Mouse (Mus musculus): ENCODE results near the gene Ttll9. TPM values are rescaled to one million over a fixed set of nuclear protein-coding genes. Genes with fewer than 3 reads are reported as not detected.

The Ttll9 gene
- polyA plus RNA-seq, 1 experiment from 2014 or later = 9.2 TPM

GRCm38 (mm10) chr2:152950358-152951064 lies 11.8 kb upstream of the Ttll9 start:
- no peak overlapping the region for H3K27ac ChIP-seq (ENCODE audit: low read length)
- peak overlapping the region; percentile 70 for H3K4me2 ChIP-seq (ENCODE audit: low read length)
- no peaks in the 10 kb centered on the region for H3K9me3 ChIP-seq (replicated peaks; ENCODE audit: control insufficient read depth, low read length, poor library complexity, severe bottlenecking)
- H3K27me3 ChIP-seq (ENCODE audit: control insufficient read depth, insufficient read depth, low read depth, low read length) = peaks cover 2% of the 10 kb centered on the region
- H3K36me3 ChIP-seq (ENCODE audit: control insufficient read depth, insufficient read depth, low read length) = no peaks in the 10 kb centered on the region
- peaks cover 11% of the 10 kb centered on the region for H3K4me1 ChIP-seq (ENCODE audit: control insufficient read depth, insufficient read depth, low read length)
- peak overlapping the region; percentile 90 for H3K9ac ChIP-seq (ENCODE audit: low read depth, low read length)
- ATAC-seq = peak; percentile 39; the same call in 1 of the 2 replicates
- H3K4me3 ChIP-seq (ENCODE audit: low read depth, low read length) = peak overlapping the region; percentile 77
- 35% methylated on average over 11 of the region's 11 CpGs for WGBS

GRCm38 (mm10) chr2:152951065-152951849 lies 11.0 kb upstream of the Ttll9 start, which contains the start of gene Dusp15:
Gene Dusp15, minus strand, starts transcription at chr2:152951698.
- under 1% methylated on average over 40 of the region's 54 CpGs for whole genome bisulfite sequencing
- peak; percentile 87 for ATAC-seq

GRCm38 (mm10) chr2:152951850-152952720 lies 10.2 kb upstream of the Ttll9 start:
- ATAC-seq = peak; percentile 51
- H3K4me3 ChIP-seq (ENCODE audit: low read depth, low read length) = peak overlapping the region; percentile 77
- H3K36me3 ChIP-seq (ENCODE audit: control insufficient read depth, insufficient read depth, low read length) = no peaks in the 10 kb centered on the region
- no peaks in the 10 kb centered on the region for H3K9me3 ChIP-seq (replicated peaks; ENCODE audit: control insufficient read depth, low read length, poor library complexity, severe bottlenecking)
- H3K9ac ChIP-seq (ENCODE audit: low read depth, low read length) = peak overlapping the region; percentile 90
- peak overlapping the region; percentile 70 for H3K4me2 ChIP-seq (ENCODE audit: low read length)
- 12% methylated on average over 13 of the region's 13 CpGs for WGBS
- H3K27ac ChIP-seq (ENCODE audit: low read length) = peak overlapping the region; percentile 88
- no peaks in the 10 kb centered on the region for H3K27me3 ChIP-seq (ENCODE audit: control insufficient read depth, insufficient read depth, low read depth, low read length)
- H3K4me1 ChIP-seq (ENCODE audit: control insufficient read depth, insufficient read depth, low read length) = peaks cover 11% of the 10 kb centered on the region

More at GRCm38 (mm10) chr2:152951065-152951849, 11.0 kb upstream of the Ttll9 start, which contains the start of gene Dusp15:
- Histone ChIP-seq H3K9ac (ENCODE audit: low read depth, low read length) (peak within 1 kb of the TSS; percentile 90), H3K4me2 (ENCODE audit: low read length) (peak within 1 kb of the TSS; percentile 70), H3K36me3 (ENCODE audit: control insufficient read depth, insufficient read depth, low read length) (no peaks in the 10 kb centered on the region), H3K27ac (ENCODE audit: low read length) (peak within 1 kb of the TSS; percentile 88), H3K9me3 (replicated peaks; ENCODE audit: control insufficient read depth, low read length, poor library complexity, severe bottlenecking) (no peaks in the 10 kb centered on the region), H3K4me1 (ENCODE audit: control insufficient read depth, insufficient read depth, low read length) (peaks cover 11% of the 10 kb centered on the region), H3K4me3 (ENCODE audit: low read depth, low read length) (peak within 1 kb of the TSS; percentile 77), H3K27me3 (ENCODE audit: control insufficient read depth, insufficient read depth, low read depth, low read length) (no peaks in the 10 kb centered on the region)

GRCm38 (mm10) chr2:152958116-152958515 lies 4.2 kb upstream of the Ttll9 start:
- H3K27me3 ChIP-seq (ENCODE audit: control insufficient read depth, insufficient read depth, low read depth, low read length) = no peaks in the 10 kb centered on the region; the same call in 1 of the 2 replicates
- H3K4me1 ChIP-seq (ENCODE audit: control insufficient read depth, insufficient read depth, low read length) = no peaks in the 10 kb centered on the region; the same call in 1 of the 2 replicates
- 67% methylated on average over 3 of the region's 3 CpGs for WGBS
- no peak overlapping the region for H3K4me3 ChIP-seq (ENCODE audit: low read depth, low read length)
- no peak for ATAC-seq
- no peaks in the 10 kb centered on the region for H3K9me3 ChIP-seq (replicated peaks; ENCODE audit: control insufficient read depth, low read length, poor library complexity, severe bottlenecking)
- H3K9ac ChIP-seq (ENCODE audit: low read depth, low read length) = no peak overlapping the region
- H3K27ac ChIP-seq (ENCODE audit: low read length) = no peak overlapping the region
- no peaks in the 10 kb centered on the region for H3K36me3 ChIP-seq (ENCODE audit: control insufficient read depth, insufficient read depth, low read length)
- no peak overlapping the region for H3K4me2 ChIP-seq (ENCODE audit: low read length)

- no peak overlapping the region for H3K4me2 ChIP-seq (ENCODE audit: low read length)
- no peak overlapping the region for H3K27ac ChIP-seq (ENCODE audit: low read length)
- no peaks in the 10 kb centered on the region; the same call in 1 of the 2 replicates for H3K4me1 ChIP-seq (ENCODE audit: control insufficient read depth, insufficient read depth, low read length)
- WGBS = 76% methylated on average over 4 of the region's 4 CpGs
- ATAC-seq = no peak
- no peaks in the 10 kb centered on the region for H3K9me3 ChIP-seq (replicated peaks; ENCODE audit: control insufficient read depth, low read length, poor library complexity, severe bottlenecking)
- no peak overlapping the region for H3K9ac ChIP-seq (ENCODE audit: low read depth, low read length)
- H3K4me3 ChIP-seq (ENCODE audit: low read depth, low read length) = no peak overlapping the region
- H3K27me3 ChIP-seq (ENCODE audit: control insufficient read depth, insufficient read depth, low read depth, low read length) = no peaks in the 10 kb centered on the region
- H3K36me3 ChIP-seq (ENCODE audit: control insufficient read depth, insufficient read depth, low read length) = no peaks in the 10 kb centered on the region
These were observed 3.3 kb downstream of the Ttll9 start for GRCm38 (mm10) chr2:152965555-152965954.

- H3K27me3 ChIP-seq (ENCODE audit: control insufficient read depth, insufficient read depth, low read depth, low read length) = no peaks in the 10 kb centered on the region
- no peak overlapping the region for H3K4me2 ChIP-seq (ENCODE audit: low read length)
- no peaks in the 10 kb centered on the region for H3K4me1 ChIP-seq (ENCODE audit: control insufficient read depth, insufficient read depth, low read length)
- WGBS = 43% methylated on average over 3 of the region's 3 CpGs
- no peak overlapping the region for H3K4me3 ChIP-seq (ENCODE audit: low read depth, low read length)
- no peak overlapping the region for H3K9ac ChIP-seq (ENCODE audit: low read depth, low read length)
- H3K36me3 ChIP-seq (ENCODE audit: control insufficient read depth, insufficient read depth, low read length) = no peaks in the 10 kb centered on the region
- no peaks in the 10 kb centered on the region for H3K9me3 ChIP-seq (replicated peaks; ENCODE audit: control insufficient read depth, low read length, poor library complexity, severe bottlenecking)
- no peak for ATAC-seq
- no peak overlapping the region for H3K27ac ChIP-seq (ENCODE audit: low read length)
These were observed 14.7 kb downstream of the Ttll9 start for GRCm38 (mm10) chr2:152976991-152977390.

GRCm38 (mm10) chr2:152985582-152985981 lies 23.3 kb downstream of the Ttll9 start:
- Histone ChIP-seq H3K9ac (ENCODE audit: low read depth, low read length) (no peak overlapping the region), H3K9me3 (replicated peaks; ENCODE audit: control insufficient read depth, low read length, poor library complexity, severe bottlenecking) (no peaks in the 10 kb centered on the region), H3K36me3 (ENCODE audit: control insufficient read depth, insufficient read depth, low read length) (no peaks in the 10 kb centered on the region), H3K4me1 (ENCODE audit: control insufficient read depth, insufficient read depth, low read length) (no peaks in the 10 kb centered on the region), H3K27ac (ENCODE audit: low read length) (no peak overlapping the region), H3K4me2 (ENCODE audit: low read length) (no peak overlapping the region), H3K4me3 (ENCODE audit: low read depth, low read length) (no peak overlapping the region), H3K27me3 (ENCODE audit: control insufficient read depth, insufficient read depth, low read depth, low read length) (no peaks in the 10 kb centered on the region)
- 9% methylated on average over 1 of the region's 1 CpGs for whole genome bisulfite sequencing
- no peak for ATAC-seq

- Histone ChIP-seq H3K27ac (ENCODE audit: low read length) (no peak overlapping the region), H3K4me1 (ENCODE audit: control insufficient read depth, insufficient read depth, low read length) (no peaks in the 10 kb centered on the region), H3K9ac (ENCODE audit: low read depth, low read length) (no peak overlapping the region), H3K9me3 (replicated peaks; ENCODE audit: control insufficient read depth, low read length, poor library complexity, severe bottlenecking) (no peaks in the 10 kb centered on the region), H3K4me3 (ENCODE audit: low read depth, low read length) (no peak overlapping the region), H3K4me2 (ENCODE audit: low read length) (no peak overlapping the region), H3K27me3 (ENCODE audit: control insufficient read depth, insufficient read depth, low read depth, low read length) (no peaks in the 10 kb centered on the region), H3K36me3 (ENCODE audit: control insufficient read depth, insufficient read depth, low read length) (no peaks in the 10 kb centered on the region)
- ATAC-seq = no peak
- 89% methylated on average over 9 of the region's 9 CpGs for WGBS
These were observed 29.2 kb downstream of the Ttll9 start for GRCm38 (mm10) chr2:152991529-152991928.

Data from midbrain, embryonic 16.5 days (tissue).